ENCODE assay signal across 10 mouse cellular contexts in genomic region chr9:107696845-107697610, GRCm38 (mm10). TPM values are rescaled to one million over a fixed set of nuclear protein-coding genes. Genes with fewer than 3 reads are reported as not detected.
DNase-seq lines count a peak whose midpoint lies in the region; ATAC-seq and TF ChIP-seq lines count a peak whose summit lies in the region.
"Had no signal": no experiment of that assay in that cellular context is flagged by ENCODE, and none has a peak within 500 bp of the region (broad histone marks: within the 10 kb centered on the region; RNA-seq: fewer than 3 reads in every experiment).

No protein-coding gene starts in this region.

- 0 out of 2 replicates have a peak, but pooled peaks cover 5% of the 10 kb centered on the region for H3K36me3 ChIP-seq in forebrain, embryonic 12.5 days (replicated peaks)
- 0 out of 2 replicates have a peak, but pooled peaks cover 1% of the 10 kb centered on the region for H3K36me3 ChIP-seq in forebrain, embryonic 16.5 days (ENCODE audit: control insufficient read depth, insufficient read depth)
- peaks cover 3% of the 10 kb centered on the region for H3K36me3 ChIP-seq in embryonic facial prominence, embryonic 11.5 days (replicated peaks; ENCODE audit: control insufficient read depth, insufficient read depth, low read depth, low read length)

- peaks cover 87% of the 10 kb centered on the region for H3K4me1 ChIP-seq in forebrain, embryonic 12.5 days
- H3K4me1 ChIP-seq in forebrain, embryonic 16.5 days (replicated peaks; ENCODE audit: control insufficient read depth, insufficient read depth, low read length) = peaks cover 63% of the 10 kb centered on the region
- peaks cover 31% of the 10 kb centered on the region for H3K4me1 ChIP-seq in embryonic facial prominence, embryonic 11.5 days (ENCODE audit: control insufficient read depth, insufficient read depth, low read length)

- no peak for ATAC-seq in forebrain, embryonic 12.5 days (ENCODE audit: low FRiP score)
- ATAC-seq in forebrain, embryonic 16.5 days = no peak
- ATAC-seq in embryonic facial prominence, embryonic 11.5 days (replicated peaks; ENCODE audit: insufficient number of reproducible peaks, low FRiP score, low TSS enrichment, low read depth) = 0 out of 2 replicates have a peak, but pooled peaks have one; percentile 11

- H3K9me3 ChIP-seq in forebrain, embryonic 12.5 days = no peaks in the 10 kb centered on the region
- H3K9me3 ChIP-seq in forebrain, embryonic 16.5 days (ENCODE audit: control insufficient read depth, low read length) = no peaks in the 10 kb centered on the region
- no peaks in the 10 kb centered on the region for H3K9me3 ChIP-seq in embryonic facial prominence, embryonic 11.5 days (replicated peaks; ENCODE audit: control insufficient read depth, low read length)
- H3K9me3 ChIP-seq: neural tube, embryonic 12.5 days had no signal

- H3K27ac ChIP-seq in forebrain, embryonic 12.5 days = 0 out of 2 replicates have a peak overlapping the region, but pooled peaks have one; percentile 11
- H3K27ac ChIP-seq in forebrain, embryonic 16.5 days (ENCODE audit: low read length) = no peak overlapping the region
- 0 out of 2 replicates have a peak overlapping the region, but pooled peaks have one; percentile 52 for H3K27ac ChIP-seq in embryonic facial prominence, embryonic 11.5 days (replicated peaks; ENCODE audit: low read depth, low read length)
- H3K27ac ChIP-seq in left cerebral cortex, adult 2 months = no peak overlapping the region
- H3K27ac ChIP-seq: neural tube, embryonic 12.5 days had no signal

- TF ChIP-seq CTCF in left cerebral cortex, adult 2 months (IDR thresholded peaks at IDR 0.05) = no peak

- WGBS in forebrain, embryonic 12.5 days = 13% methylated on average over 9 of the region's 9 CpGs
- WGBS in forebrain, embryonic 16.5 days = 21% methylated on average over 9 of the region's 9 CpGs
- 31% methylated on average over 9 of the region's 9 CpGs for WGBS in embryonic facial prominence, embryonic 11.5 days

- intact Hi-C loops in left cerebral cortex, adult 2 months (cut with DNase I) = no loop called here

- DNase-seq in embryonic facial prominence, embryonic 11.5 days (ENCODE audit: low spot score) = peak; percentile 12
- DNase-seq in kidney, adult 9 months = peak; percentile 46
- peak; percentile 83 for DNase-seq in lung, postnatal 25 days (ENCODE audit: low spot score)
- no peak for DNase-seq in left cerebral cortex, adult 2 months (ENCODE audit: extremely low spot score in 1 of 2, low spot score in 2 of 2)
- DNase-seq in left cerebral cortex, adult 9 months (ENCODE audit: low spot score in 2 of 2) = no peak
- DNase-seq in right cerebral cortex, adult 18-20 months = no peak
- DNase-seq: layer of hippocampus, postnatal 36 days had no signal

- peaks cover 23% of the 10 kb centered on the region for H3K27me3 ChIP-seq in forebrain, embryonic 12.5 days
- H3K27me3 ChIP-seq in forebrain, embryonic 16.5 days (replicated peaks; ENCODE audit: control insufficient read depth, insufficient read depth, low read length) = no peaks in the 10 kb centered on the region
- H3K27me3 ChIP-seq in embryonic facial prominence, embryonic 11.5 days (ENCODE audit: control insufficient read depth, insufficient read depth, low read length) = no peaks in the 10 kb centered on the region
- H3K27me3 ChIP-seq: neural tube, embryonic 12.5 days had no signal

- no peak overlapping the region for H3K9ac ChIP-seq in forebrain, embryonic 12.5 days
- no peak overlapping the region for H3K9ac ChIP-seq in forebrain, embryonic 16.5 days (replicated peaks; ENCODE audit: low read depth, low read length)
- no peak overlapping the region for H3K9ac ChIP-seq in embryonic facial prominence, embryonic 11.5 days (replicated peaks; ENCODE audit: low read length)
- H3K9ac ChIP-seq: neural tube, embryonic 12.5 days had no signal

- peak overlapping the region; percentile 31 for H3K4me2 ChIP-seq in forebrain, embryonic 12.5 days
- H3K4me2 ChIP-seq in forebrain, embryonic 16.5 days (ENCODE audit: low read length) = no peak overlapping the region
- H3K4me2 ChIP-seq in embryonic facial prominence, embryonic 11.5 days (ENCODE audit: low read depth, low read length) = no peak overlapping the region

- H3K4me3 ChIP-seq in forebrain, embryonic 12.5 days (replicated peaks) = no peak overlapping the region
- no peak overlapping the region for H3K4me3 ChIP-seq in forebrain, embryonic 16.5 days (replicated peaks; ENCODE audit: low read length)
- H3K4me3 ChIP-seq in embryonic facial prominence, embryonic 11.5 days (ENCODE audit: low read depth, low read length) = no peak overlapping the region
- no peak overlapping the region for H3K4me3 ChIP-seq in left cerebral cortex, adult 2 months
- H3K4me3 ChIP-seq: neural tube, embryonic 12.5 days had no signal

RNA-seq across cellular contexts. Expression of gene Sema3f, which starts 13.2 kb away (rescaled TPM):
- polyA plus RNA-seq in forebrain, embryonic 12.5 days (2016; fragmentation: Nextera tagmentation; extraction: Ambion mirVana) = 13.2 and 15.2 TPM in 2 replicates
- 11.0 and 14.9 TPM in 2 replicates for polyA plus RNA-seq in forebrain, embryonic 16.5 days (2015; fragmentation: Nextera tagmentation; extraction: Ambion mirVana)
- 17.6 and 17.7 TPM in 2 replicates for polyA plus RNA-seq in embryonic facial prominence, embryonic 11.5 days (2014; fragmentation: Nextera tagmentation; extraction: Ambion mirVana)
- 10 to 100 TPM; 17.3 to 17.7 TPM for total RNA-seq in left cerebral cortex, adult 2 months (2021)

RNA-seq across cellular contexts. Expression of gene Gnat1, which starts 17.5 kb away (rescaled TPM):
- polyA plus RNA-seq in forebrain, embryonic 12.5 days (2016; fragmentation: Nextera tagmentation; extraction: Ambion mirVana) = 1.7 and 2.1 TPM in 2 replicates
- polyA plus RNA-seq in forebrain, embryonic 16.5 days (2015; fragmentation: Nextera tagmentation; extraction: Ambion mirVana) = 1.2 and 1.4 TPM in 2 replicates
- 1.4 TPM in 1 of 2 replicates, not detected in the other for polyA plus RNA-seq in embryonic facial prominence, embryonic 11.5 days (2014; fragmentation: Nextera tagmentation; extraction: Ambion mirVana)
- under 1 TPM in 1 of 2 experiments, not detected in 1; 0.18 TPM for total RNA-seq in left cerebral cortex, adult 2 months (2021)
- total RNA-seq: layer of hippocampus, postnatal 36 days had no signal

RNA-seq across cellular contexts. Expression of gene Slc38a3, which starts 27.7 kb away (rescaled TPM):
- 8.5 and 10.6 TPM in 2 replicates for polyA plus RNA-seq in forebrain, embryonic 12.5 days (2016; fragmentation: Nextera tagmentation; extraction: Ambion mirVana)
- polyA plus RNA-seq in forebrain, embryonic 16.5 days (2015; fragmentation: Nextera tagmentation; extraction: Ambion mirVana) = 30.4 and 32.6 TPM in 2 replicates
- polyA plus RNA-seq in embryonic facial prominence, embryonic 11.5 days (2014; fragmentation: Nextera tagmentation; extraction: Ambion mirVana) = 7.0 and 7.6 TPM in 2 replicates
- 10 to 100 TPM; 74.7 to 76.2 TPM for total RNA-seq in left cerebral cortex, adult 2 months (2021)

Comparison
In these comparisons a context has a peak if more than half of its experiments do, and no peak if none do; other contexts are left out.
1. H3K27ac ChIP-seq: peak in forebrain, embryonic 12.5 days (single experiment) and embryonic facial prominence, embryonic 11.5 days (single experiment); none in forebrain, embryonic 16.5 days (single experiment) and left cerebral cortex, adult 2 months (single experiment).
2. DNase-seq: peak in embryonic facial prominence, embryonic 11.5 days (single experiment), kidney, adult 9 months (single experiment) and lung, postnatal 25 days (single experiment); none in left cerebral cortex, adult 2 months (0 of 2), left cerebral cortex, adult 9 months (0 of 2) and right cerebral cortex, adult 18-20 months (single experiment).